Mouse (Mus musculus) midbrain, embryonic 10.5 days (tissue): Measurements from ENCODE around the gene Kctd14. TPM values are rescaled to one million over a fixed set of nuclear protein-coding genes. Genes with fewer than 3 reads are reported as not detected.
A peak's percentile ranks its signal among the peaks of the same experiment; 100 is the strongest.

Experiments
- DNase-seq: peaks from one replicate; pipeline ENCODE4 v3.0.0-alpha.2; 2017; ENCODE audit warnings: low spot score
- H3K27ac ChIP-seq: fragments of 300-500 bp; sonication (generic); replicated peaks from 2 replicates; pipeline ENCODE4 v1.5.1; 2016; ENCODE audit warnings: mild to moderate bottlenecking
- H3K27me3 ChIP-seq: fragments of 300-500 bp; sonication (generic); 2 replicates; pipeline ENCODE4 v1.6.1; 2016; ENCODE audit warnings: low read depth, mild to moderate bottlenecking; ENCODE audit not compliant: poor library complexity, severe bottlenecking
- H3K36me3 ChIP-seq: fragments of 300-500 bp; sonication (generic); 2 replicates; pipeline ENCODE4 v1.6.1; 2016; ENCODE audit warnings: mild to moderate bottlenecking, moderate library complexity
- H3K4me1 ChIP-seq: fragments of 300-500 bp; sonication (generic); 2 replicates; pipeline ENCODE4 v1.6.1; 2016
- H3K4me3 ChIP-seq: fragments of 300-500 bp; sonication (generic); 2 replicates; pipeline ENCODE4 v1.5.1; 2016; ENCODE audit warnings: mild to moderate bottlenecking, moderate library complexity
- H3K9me3 ChIP-seq: fragments of 300-500 bp; sonication (generic); replicated peaks from 2 replicates; pipeline ENCODE4 v1.6.1; 2016; ENCODE audit warnings: mild to moderate bottlenecking
- WGBS: fragments of 180-500 bp; shearing (Covaris S2); methylation state at CpG from one replicate; pipeline ENCODE4 v1.1.7; 2016; 5-methylcytosine and 5-hydroxymethylcytosine counted together
- polyA plus RNA-seq: library from polyadenylated mRNA; unstranded; fragments of >200 nt; fragmentation: Nextera tagmentation; extraction: Ambion mirVana; gene quantifications from 2 replicates; pipeline ENCODE4 v1.2.1, GENCODE M21; 2016

Gene Kctd14
- polyA plus RNA-seq, 1 experiment from 2014 or later: 0.09 TPM

- no peak overlapping the region for H3K4me3 ChIP-seq
- 72% methylated on average over 6 of the region's 6 CpGs for WGBS
- H3K36me3 ChIP-seq: no peaks in the 10 kb centered on the region
- peaks cover 26% of the 10 kb centered on the region for H3K27me3 ChIP-seq
- peaks cover 4% of the 10 kb centered on the region; the same call in 1 of the 2 replicates for H3K9me3 ChIP-seq
- peaks cover 19% of the 10 kb centered on the region for H3K4me1 ChIP-seq
- DNase-seq: no peak
- no peak overlapping the region for H3K27ac ChIP-seq
Observed at GRCm38 (mm10) chr7:97452196-97452595, 1.1 kb downstream of the Kctd14 start.

GRCm38 (mm10) chr7:97453141-97453921 is 2.2 kb downstream of the Kctd14 start:
- no peaks in the 10 kb centered on the region for H3K36me3 ChIP-seq
- whole genome bisulfite sequencing: 11% methylated on average over 27 of the region's 27 CpGs
- DNase-seq: peak; percentile 29
- peaks cover 19% of the 10 kb centered on the region for H3K4me1 ChIP-seq
- peak overlapping the region; percentile 54 for H3K4me3 ChIP-seq
- peak overlapping the region; percentile 69 for H3K27ac ChIP-seq
- H3K9me3 ChIP-seq: peaks cover 4% of the 10 kb centered on the region; the same call in 1 of the 2 replicates
- peaks cover 26% of the 10 kb centered on the region for H3K27me3 ChIP-seq

GRCm38 (mm10) chr7:97454795-97455194 is 3.7 kb downstream of the Kctd14 start:
- Histone ChIP-seq H3K9me3 (no peaks in the 10 kb centered on the region), H3K36me3 (no peaks in the 10 kb centered on the region), H3K4me3 (no peak overlapping the region), H3K27ac (no peak overlapping the region), H3K4me1 (peaks cover 19% of the 10 kb centered on the region), H3K27me3 (peaks cover 26% of the 10 kb centered on the region)
- 93% methylated on average over 10 of the region's 10 CpGs for WGBS
- no peak for DNase-seq

GRCm38 (mm10) chr7:97455577-97455976 is 4.5 kb downstream of the Kctd14 start:
- H3K27ac ChIP-seq: no peak overlapping the region
- H3K27me3 ChIP-seq: peaks cover 26% of the 10 kb centered on the region
- no peaks in the 10 kb centered on the region for H3K9me3 ChIP-seq
- no peak overlapping the region for H3K4me3 ChIP-seq
- 92% methylated on average over 3 of the region's 3 CpGs for WGBS
- peaks cover 19% of the 10 kb centered on the region for H3K4me1 ChIP-seq
- DNase-seq: no peak
- H3K36me3 ChIP-seq: no peaks in the 10 kb centered on the region

- Histone ChIP-seq H3K36me3 (no peaks in the 10 kb centered on the region), H3K27ac (no peak overlapping the region), H3K27me3 (no peaks in the 10 kb centered on the region), H3K4me1 (no peaks in the 10 kb centered on the region), H3K4me3 (no peak overlapping the region), H3K9me3 (no peaks in the 10 kb centered on the region)
- no peak for DNase-seq
- 87% methylated on average over 5 of the region's 5 CpGs for WGBS
Observed at GRCm38 (mm10) chr7:97473001-97473400, 21.9 kb downstream of the Kctd14 start.

GRCm38 (mm10) chr7:97479349-97479748 is 28.2 kb downstream of the Kctd14 start:
- no peak for DNase-seq
- WGBS: 60% methylated on average over 3 of the region's 3 CpGs
- Histone ChIP-seq H3K4me1 (peaks cover 17% of the 10 kb centered on the region), H3K4me3 (no peak overlapping the region), H3K27me3 (no peaks in the 10 kb centered on the region), H3K27ac (no peak overlapping the region), H3K36me3 (no peaks in the 10 kb centered on the region), H3K9me3 (no peaks in the 10 kb centered on the region)

- Histone ChIP-seq H3K4me1 (peaks cover 17% of the 10 kb centered on the region), H3K4me3 (peak overlapping the region; percentile 66), H3K27me3 (no peaks in the 10 kb centered on the region), H3K36me3 (peaks cover 7% of the 10 kb centered on the region), H3K27ac (peak overlapping the region; percentile 81), H3K9me3 (no peaks in the 10 kb centered on the region)
- no peak for DNase-seq
- 30% methylated on average over 3 of the region's 3 CpGs for WGBS
Observed at GRCm38 (mm10) chr7:97480290-97480689, 29.2 kb downstream of the Kctd14 start.

- H3K9me3 ChIP-seq: no peaks in the 10 kb centered on the region
- DNase-seq: peak; percentile 92
- peaks cover 13% of the 10 kb centered on the region for H3K36me3 ChIP-seq
- peak within 1 kb of the TSS; percentile 66 for H3K4me3 ChIP-seq
- peaks cover 17% of the 10 kb centered on the region for H3K4me1 ChIP-seq
- under 1% methylated on average over 24 of the region's 24 CpGs for WGBS
- H3K27ac ChIP-seq: peak within 1 kb of the TSS; percentile 81
- no peaks in the 10 kb centered on the region for H3K27me3 ChIP-seq
Observed at GRCm38 (mm10) chr7:97480821-97481339, 29.8 kb downstream of the Kctd14 start, which contains the start of gene Ints4. TSS of gene Ints4 (plus strand) at chr7:97480956.

- Histone ChIP-seq H3K27me3 (no peaks in the 10 kb centered on the region), H3K4me3 (no peak overlapping the region), H3K27ac (no peak overlapping the region), H3K4me1 (peaks cover 17% of the 10 kb centered on the region), H3K36me3 (peaks cover 37% of the 10 kb centered on the region), H3K9me3 (no peaks in the 10 kb centered on the region)
- 93% methylated on average over 2 of the region's 2 CpGs for WGBS
- no peak for DNase-seq
Observed at GRCm38 (mm10) chr7:97483378-97483777, 32.3 kb downstream of the Kctd14 start.

- Histone ChIP-seq H3K4me3 (no peak overlapping the region), H3K9me3 (0 out of 2 replicates have a peak, but pooled peaks cover 6% of the 10 kb centered on the region), H3K4me1 (no peaks in the 10 kb centered on the region), H3K27ac (no peak overlapping the region), H3K36me3 (peaks cover 81% of the 10 kb centered on the region), H3K27me3 (no peaks in the 10 kb centered on the region)
- 80% methylated on average over 3 of the region's 3 CpGs for WGBS
- DNase-seq: no peak
Observed at GRCm38 (mm10) chr7:97491157-97491556, 40.0 kb downstream of the Kctd14 start.

GRCm38 (mm10) chr7:97492420-97492819 is 41.3 kb downstream of the Kctd14 start:
- 96% methylated on average over 4 of the region's 4 CpGs for whole genome bisulfite sequencing
- DNase-seq: no peak
- no peaks in the 10 kb centered on the region for H3K4me1 ChIP-seq
- H3K4me3 ChIP-seq: no peak overlapping the region
- H3K27me3 ChIP-seq: no peaks in the 10 kb centered on the region
- H3K27ac ChIP-seq: no peak overlapping the region
- 0 out of 2 replicates have a peak, but pooled peaks cover 6% of the 10 kb centered on the region for H3K9me3 ChIP-seq
- peaks cover 78% of the 10 kb centered on the region for H3K36me3 ChIP-seq

- no peak overlapping the region for H3K4me3 ChIP-seq
- 0 out of 2 replicates have a peak, but pooled peaks cover 6% of the 10 kb centered on the region for H3K9me3 ChIP-seq
- H3K27me3 ChIP-seq: no peaks in the 10 kb centered on the region
- H3K27ac ChIP-seq: no peak overlapping the region
- DNase-seq: no peak
- H3K4me1 ChIP-seq: no peaks in the 10 kb centered on the region
- H3K36me3 ChIP-seq: peaks cover 77% of the 10 kb centered on the region
Observed at GRCm38 (mm10) chr7:97495052-97495451, 43.9 kb downstream of the Kctd14 start.

- Histone ChIP-seq H3K4me1 (no peaks in the 10 kb centered on the region), H3K36me3 (peaks cover 78% of the 10 kb centered on the region), H3K4me3 (no peak overlapping the region), H3K27me3 (no peaks in the 10 kb centered on the region), H3K9me3 (0 out of 2 replicates have a peak, but pooled peaks cover 5% of the 10 kb centered on the region), H3K27ac (no peak overlapping the region)
- no peak for DNase-seq
- 90% methylated on average over 5 of the region's 5 CpGs for WGBS
Observed at GRCm38 (mm10) chr7:97500555-97501209, 49.6 kb downstream of the Kctd14 start.
